Mouse (Mus musculus) left cerebral cortex, postnatal 36 days (tissue): ENCODE measurements around the gene Suv39h1. TPM values are rescaled to one million over a fixed set of nuclear protein-coding genes. Genes with fewer than 3 reads are reported as not detected.
"Not testable (repeated sequence)": the region's sequence is repeated elsewhere in the genome, so short reads cannot be mapped to it uniquely, and the experiment has no call there.

ENCODE experiments used
- DNase-seq, 2 experiments: peaks; one replicate each; pipeline ENCODE4 v3.0.0; 2021 to 2022; ENCODE audit warnings: low spot score in 2 of 2, mixed read lengths in 1 of 2
- intact Hi-C: fragments of 180-260 bp; cut with DNase I; formaldehyde crosslinking; loops from one replicate; pipeline ENCODE4 v1.15.1; 2025
- total RNA-seq, 2 experiments: library from RNA; stranded (reverse); gene quantifications; 2 replicates each; pipeline ENCODE4 v1.2.3; 2021

Suv39h1 gene
- total RNA-seq, 2 experiments from 2014 or later, result 28.3 TPM

GRCm38 (mm10) chrX:8051044-8051781, 23.3 kb downstream of the Suv39h1 start:
- intact Hi-C loops, DNase-seq: not testable (repeated sequence)

- intact Hi-C loops, result no loop called here
- DNase-seq, result no peak
These were observed 41.6 kb downstream of the Suv39h1 start for GRCm38 (mm10) chrX:8033009-8033408.

GRCm38 (mm10) chrX:8026811-8027210, 47.7 kb downstream of the Suv39h1 start:
- intact Hi-C loops, result no loop called here
- DNase-seq, result no peak

GRCm38 (mm10) chrX:8024795-8025194, 49.8 kb downstream of the Suv39h1 start:
- intact Hi-C loops, result no loop called here
- DNase-seq, result no peak

GRCm38 (mm10) chrX:8020111-8020778, 54.3 kb downstream of the Suv39h1 start:
- no peak for DNase-seq
- intact Hi-C loops, result no loop called here

GRCm38 (mm10) chrX:8018286-8018685, 56.3 kb downstream of the Suv39h1 start, which contains the start of gene Glod5:
TSS of gene Glod5 (minus strand) at chrX:8018492.
- intact Hi-C loops, result loop anchor here (5.0 to 10.0 kb wide), 2 partner anchors 73 to 101 kb away; partner anchors contain the start of genes Hdac6 and Pcsk1n
- DNase-seq, result no peak

- DNase-seq, result peak; percentile 6 to 9
- intact Hi-C loops, result loop anchor here (5.0 to 10.0 kb wide), 2 partner anchors 72 to 100 kb away; partner anchors contain the start of genes Hdac6 and Pcsk1n
These were observed 57.4 kb downstream of the Suv39h1 start for GRCm38 (mm10) chrX:8017142-8017541.

- DNase-seq, result not testable (repeated sequence)
- intact Hi-C loops, result loop anchor here (5.0 to 10.0 kb wide), 2 partner anchors 71 to 98 kb away; partner anchors contain the start of genes Hdac6 and Pcsk1n
These were observed 58.9 kb downstream of the Suv39h1 start for GRCm38 (mm10) chrX:8015675-8016074.

GRCm38 (mm10) chrX:8013569-8014314, 60.8 kb downstream of the Suv39h1 start:
- intact Hi-C loops, result loop anchor here (10.0 kb wide), 1 partner anchor 69 kb away; the partner anchor contains the start of gene Hdac6
- no peak for DNase-seq

- no peak for DNase-seq
- intact Hi-C loops, result loop anchor here (10.0 kb wide), 1 partner anchor 68 kb away; the partner anchor contains the start of gene Hdac6
These were observed 61.4 kb downstream of the Suv39h1 start for GRCm38 (mm10) chrX:8013157-8013556.

Other genes with a start within 250 kb of the Suv39h1 start
- gene Otud5, start 233.4 kb downstream of the Suv39h1 start, total RNA-seq, result 10 to 100 TPM; 79.5 to 82.3 TPM
- gene Pim2, start 196.5 kb downstream of the Suv39h1 start, total RNA-seq, result 10 to 100 TPM; 50.7 to 52.1 TPM
- gene Slc35a2, start 190.7 kb downstream of the Suv39h1 start, total RNA-seq, result 10 to 100 TPM; 41.3 to 44.5 TPM
- 10 to 100 TPM; 76.0 to 89.2 TPM for gene Pqbp1, start 175.5 kb downstream of the Suv39h1 start, total RNA-seq
- gene Timm17b, start 175.4 kb downstream of the Suv39h1 start, total RNA-seq, result 10 to 100 TPM; 24.5 to 24.8 TPM
- not detected for gene Gm10491, start 166.9 kb downstream of the Suv39h1 start, total RNA-seq
- not detected for gene Gm10490, start 165.2 kb downstream of the Suv39h1 start, total RNA-seq
- 100 to 1,000 TPM; 432 to 536 TPM for gene Pcsk1n, start 154.9 kb downstream of the Suv39h1 start, total RNA-seq
- gene Eras, start 146.2 kb downstream of the Suv39h1 start, total RNA-seq, result not detected
- 10 to 100 TPM; 42.8 to 57.2 TPM for gene Hdac6, start 126.9 kb downstream of the Suv39h1 start, total RNA-seq
- gene Gata1, start 96.7 kb downstream of the Suv39h1 start, total RNA-seq, result not detected
- gene Glod5, start 56.3 kb downstream of the Suv39h1 start, total RNA-seq, result under 1 TPM in 1 of 2 experiments, not detected in 1; 0.69 TPM
- gene Was, start 15.7 kb upstream of the Suv39h1 start, total RNA-seq, result 1 to 10 TPM; 1.5 to 1.6 TPM
- gene Wdr13, start 58.1 kb upstream of the Suv39h1 start, total RNA-seq, result 100 to 1,000 TPM; 203 TPM
- 100 to 1,000 TPM; 124 to 126 TPM for gene Rbm3, start 71.1 kb upstream of the Suv39h1 start, total RNA-seq
- gene Tbc1d25, start 101.4 kb upstream of the Suv39h1 start, total RNA-seq, result 10 to 100 TPM; 15.9 to 16.8 TPM
- gene Ebp, start 118.8 kb upstream of the Suv39h1 start, total RNA-seq, result 10 to 100 TPM; 33.5 to 35.9 TPM
- gene Porcn, start 131.8 kb upstream of the Suv39h1 start, total RNA-seq, result 10 to 100 TPM; 74.4 to 76.7 TPM
- gene Ftsj1, start 177.6 kb upstream of the Suv39h1 start, total RNA-seq, result 10 to 100 TPM; 22.8 to 27.2 TPM
- gene Slc38a5, start 196.4 kb upstream of the Suv39h1 start, total RNA-seq, result 1 to 10 TPM; 2.3 to 4.3 TPM